Mouse (Mus musculus) urinary bladder, adult 18-20 months (tissue): ENCODE measurements around the gene Jmjd7.

Experiments
- DNase-seq, 2 experiments: peaks; one replicate each; pipeline ENCODE4 v3.0.0; 2022; ENCODE audit warnings: low spot score in 2 of 2, mixed read lengths in 2 of 2

Jmjd7 gene

GRCm38 (mm10) chr2:120058818-120059217 is 31.5 kb downstream of the Jmjd7 start:
- no peak for DNase-seq

GRCm38 (mm10) chr2:120059466-120059865 is 32.2 kb downstream of the Jmjd7 start:
- no peak for DNase-seq

GRCm38 (mm10) chr2:120060190-120060589 is 32.9 kb downstream of the Jmjd7 start:
- DNase-seq: peak; percentile 44 to 69

GRCm38 (mm10) chr2:120060651-120061050 is 33.4 kb downstream of the Jmjd7 start:
- DNase-seq: peak in 1 of 2 experiments; percentile 12

- no peak for DNase-seq
Measured at GRCm38 (mm10) chr2:120062248-120062647, 35.0 kb downstream of the Jmjd7 start.

- DNase-seq: no peak
Measured at GRCm38 (mm10) chr2:120064639-120065038, 37.4 kb downstream of the Jmjd7 start.

GRCm38 (mm10) chr2:120065243-120065642 is 38.0 kb downstream of the Jmjd7 start:
- no peak for DNase-seq

GRCm38 (mm10) chr2:120066224-120066623 is 38.9 kb downstream of the Jmjd7 start:
- DNase-seq: no peak

- DNase-seq: no peak
Measured at GRCm38 (mm10) chr2:120068555-120069465, 41.5 kb downstream of the Jmjd7 start.

GRCm38 (mm10) chr2:120069466-120069990 is 42.2 kb downstream of the Jmjd7 start:
- DNase-seq: no peak

GRCm38 (mm10) chr2:120074096-120074495 is 46.8 kb downstream of the Jmjd7 start:
- no peak for DNase-seq

- DNase-seq: peak in 1 of 2 experiments; percentile 65
Measured at GRCm38 (mm10) chr2:120076076-120076705, 48.9 kb downstream of the Jmjd7 start.
